Mouse (Mus musculus): ENCODE data around the gene Npepps. TPM values are rescaled to one million over a fixed set of nuclear protein-coding genes. Genes with fewer than 3 reads are reported as not detected.
A peak's percentile ranks its signal among the peaks of the same experiment; 100 is the strongest.

The Npepps gene
- polyA plus RNA-seq, 1 experiment from 2014 or later: 101 TPM

DNA sequence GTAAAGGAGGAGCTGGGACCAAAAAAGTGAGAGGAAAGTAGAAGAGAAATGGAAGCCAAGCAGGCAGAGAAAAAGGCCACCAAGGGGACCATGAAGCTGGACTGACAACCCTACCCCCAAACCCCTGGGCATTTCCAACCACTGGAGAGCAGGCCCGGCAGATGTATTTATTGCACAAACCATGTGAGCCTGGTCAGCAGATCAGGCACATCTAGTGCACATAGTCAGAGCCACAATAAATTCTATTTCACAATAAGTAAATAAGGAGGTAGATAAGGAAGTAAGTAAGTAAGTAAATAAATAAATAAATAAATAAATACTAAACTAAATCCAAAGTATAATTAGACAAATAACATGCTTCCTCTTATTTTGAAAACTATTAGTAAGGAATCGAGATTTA is 51.0 kb downstream of the Npepps start:
- H3K4me2 ChIP-seq: no peak overlapping the region
- no peak for ATAC-seq (ENCODE audit: low FRiP score)
- H3K27ac ChIP-seq (ENCODE audit: low read depth, low read length): no peak overlapping the region
- peaks cover 17% of the 10 kb centered on the region for H3K36me3 ChIP-seq (ENCODE audit: control insufficient read depth, insufficient read depth, low read length)
- no peaks in the 10 kb centered on the region for H3K27me3 ChIP-seq (ENCODE audit: control insufficient read depth, insufficient read depth, low read length)
- H3K4me3 ChIP-seq (ENCODE audit: low read depth, low read length): no peak overlapping the region
- DNase-seq (ENCODE audit: low spot score, missing footprints): peak; percentile 75
- H3K9me3 ChIP-seq (ENCODE audit: control insufficient read depth, low read length): no peaks in the 10 kb centered on the region
- WGBS: 93% methylated on average over 2 of the region's 2 CpGs
- no peaks in the 10 kb centered on the region for H3K4me1 ChIP-seq (ENCODE audit: control insufficient read depth, insufficient read depth, low read length)
- H3K9ac ChIP-seq (ENCODE audit: low read length): no peak overlapping the region

DNA sequence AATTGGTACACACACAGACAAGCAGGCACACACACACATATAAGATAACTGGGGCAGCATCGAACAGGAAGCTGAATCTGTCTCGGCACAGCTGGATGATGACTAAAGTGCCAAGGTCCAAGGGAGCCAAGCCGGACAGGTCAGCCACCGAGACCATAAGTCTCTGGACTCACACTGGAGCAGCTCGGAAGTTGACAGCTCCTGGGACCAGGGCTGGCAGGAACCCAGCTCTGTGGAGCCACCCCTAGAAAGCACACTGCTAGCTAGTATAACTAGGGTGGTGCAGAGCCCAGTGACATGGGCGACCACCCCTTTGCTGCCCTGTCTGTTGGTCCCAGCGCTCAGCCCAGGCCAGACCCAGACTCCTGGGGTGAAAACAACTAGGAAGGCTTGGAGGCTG is 51.5 kb downstream of the Npepps start:
- H3K9me3 ChIP-seq (ENCODE audit: control insufficient read depth, low read length): no peaks in the 10 kb centered on the region
- DNase-seq (ENCODE audit: low spot score, missing footprints): peak; percentile 39
- H3K4me3 ChIP-seq (ENCODE audit: low read depth, low read length): no peak overlapping the region
- ATAC-seq (ENCODE audit: low FRiP score): no peak
- H3K4me2 ChIP-seq: no peak overlapping the region
- no peaks in the 10 kb centered on the region for H3K27me3 ChIP-seq (ENCODE audit: control insufficient read depth, insufficient read depth, low read length)
- 93% methylated on average over 7 of the region's 7 CpGs for WGBS
- peaks cover 17% of the 10 kb centered on the region for H3K36me3 ChIP-seq (ENCODE audit: control insufficient read depth, insufficient read depth, low read length)
- H3K27ac ChIP-seq (ENCODE audit: low read depth, low read length): no peak overlapping the region
- no peaks in the 10 kb centered on the region for H3K4me1 ChIP-seq (ENCODE audit: control insufficient read depth, insufficient read depth, low read length)
- no peak overlapping the region for H3K9ac ChIP-seq (ENCODE audit: low read length)

DNA sequence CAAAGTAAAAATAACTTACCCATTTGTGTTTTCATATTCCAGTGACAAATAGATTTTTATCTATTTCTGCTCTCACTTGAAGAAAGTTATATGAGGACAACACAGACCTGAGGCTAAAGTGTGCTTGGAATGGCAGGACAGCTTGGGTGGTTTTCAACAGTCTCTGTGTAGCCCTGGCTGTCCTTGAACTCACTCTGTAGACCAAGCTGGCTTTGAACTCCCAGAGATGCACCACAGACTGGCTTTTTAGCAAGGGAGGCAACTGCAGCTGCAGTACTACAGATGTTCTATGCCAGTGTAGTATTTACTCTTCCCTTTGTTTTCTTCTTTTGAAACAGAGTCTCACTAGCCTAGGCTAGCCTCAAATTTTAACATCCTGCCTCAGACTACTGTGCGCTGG is 54.3 kb downstream of the Npepps start:
- Histone ChIP-seq H3K4me2 (no peak overlapping the region), H3K27ac (ENCODE audit: low read depth, low read length) (no peak overlapping the region), H3K9me3 (ENCODE audit: control insufficient read depth, low read length) (no peaks in the 10 kb centered on the region), H3K9ac (ENCODE audit: low read length) (no peak overlapping the region), H3K36me3 (ENCODE audit: control insufficient read depth, insufficient read depth, low read length) (peaks cover 19% of the 10 kb centered on the region), H3K4me3 (ENCODE audit: low read depth, low read length) (no peak overlapping the region), H3K27me3 (ENCODE audit: control insufficient read depth, insufficient read depth, low read length) (no peaks in the 10 kb centered on the region), H3K4me1 (ENCODE audit: control insufficient read depth, insufficient read depth, low read length) (no peaks in the 10 kb centered on the region)
- ATAC-seq (ENCODE audit: low FRiP score): no peak
- peak; percentile 80 for DNase-seq (ENCODE audit: low spot score, missing footprints)
- WGBS: 96% methylated on average over 1 of the region's 1 CpGs

DNA sequence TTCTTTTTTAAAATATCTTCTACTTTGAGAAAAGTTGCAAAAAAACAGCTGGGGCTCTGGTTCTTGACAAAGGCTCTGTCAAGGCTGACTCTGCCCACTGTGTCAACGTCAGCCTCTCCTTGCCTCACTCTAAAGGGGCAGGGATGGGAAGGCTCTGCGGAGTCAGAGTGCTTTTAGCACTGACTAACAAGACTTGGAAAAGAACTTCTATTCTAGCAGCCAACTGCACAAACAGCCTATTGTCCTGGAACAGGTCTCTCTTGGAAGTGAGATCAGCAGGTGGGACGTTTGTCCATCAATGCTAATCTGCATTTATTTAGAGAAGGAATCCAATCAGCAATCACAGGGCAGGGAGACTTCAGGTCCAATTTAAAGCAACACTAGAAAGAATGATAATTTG is 57.0 kb downstream of the Npepps start:
- Histone ChIP-seq H3K27me3 (ENCODE audit: control insufficient read depth, insufficient read depth, low read length) (no peaks in the 10 kb centered on the region), H3K4me1 (ENCODE audit: control insufficient read depth, insufficient read depth, low read length) (no peaks in the 10 kb centered on the region), H3K9ac (ENCODE audit: low read length) (no peak overlapping the region), H3K36me3 (ENCODE audit: control insufficient read depth, insufficient read depth, low read length) (peaks cover 14% of the 10 kb centered on the region), H3K9me3 (ENCODE audit: control insufficient read depth, low read length) (no peaks in the 10 kb centered on the region), H3K4me2 (no peak overlapping the region), H3K27ac (ENCODE audit: low read depth, low read length) (no peak overlapping the region), H3K4me3 (ENCODE audit: low read depth, low read length) (no peak overlapping the region)
- DNase-seq (ENCODE audit: low spot score, missing footprints) (no peak), ATAC-seq (ENCODE audit: low FRiP score) (no peak)
- WGBS: 51% methylated on average over 3 of the region's 3 CpGs

DNA sequence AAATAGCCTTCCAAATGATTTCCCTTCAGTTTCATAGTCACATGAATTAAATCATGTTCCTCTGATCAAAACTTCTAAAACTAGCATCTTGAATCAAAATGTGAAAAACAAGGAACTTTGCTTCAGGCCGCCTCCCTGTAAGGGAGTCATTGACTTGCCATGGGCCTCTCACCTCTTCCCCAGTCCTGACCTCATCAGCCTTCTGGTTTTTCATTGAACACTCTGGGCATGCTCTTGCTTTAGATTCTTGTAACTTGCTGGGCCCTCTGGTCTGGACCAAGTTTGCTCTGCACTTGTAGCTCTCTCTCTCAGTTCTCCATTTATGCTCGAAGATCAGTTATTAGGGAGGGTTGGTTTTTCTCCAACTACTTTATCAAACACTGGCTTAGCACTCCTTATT is 58.8 kb downstream of the Npepps start:
- no peaks in the 10 kb centered on the region for H3K4me1 ChIP-seq (ENCODE audit: control insufficient read depth, insufficient read depth, low read length)
- H3K27me3 ChIP-seq (ENCODE audit: control insufficient read depth, insufficient read depth, low read length): no peaks in the 10 kb centered on the region
- peak; percentile 61 for DNase-seq (ENCODE audit: low spot score, missing footprints)
- no peak overlapping the region for H3K4me3 ChIP-seq (ENCODE audit: low read depth, low read length)
- H3K4me2 ChIP-seq: no peak overlapping the region
- H3K9ac ChIP-seq (ENCODE audit: low read length): no peak overlapping the region
- H3K36me3 ChIP-seq (ENCODE audit: control insufficient read depth, insufficient read depth, low read length): peaks cover 22% of the 10 kb centered on the region
- ATAC-seq (ENCODE audit: low FRiP score): no peak
- no peaks in the 10 kb centered on the region for H3K9me3 ChIP-seq (ENCODE audit: control insufficient read depth, low read length)
- WGBS: 97% methylated on average over 2 of the region's 2 CpGs
- H3K27ac ChIP-seq (ENCODE audit: low read depth, low read length): no peak overlapping the region

DNA sequence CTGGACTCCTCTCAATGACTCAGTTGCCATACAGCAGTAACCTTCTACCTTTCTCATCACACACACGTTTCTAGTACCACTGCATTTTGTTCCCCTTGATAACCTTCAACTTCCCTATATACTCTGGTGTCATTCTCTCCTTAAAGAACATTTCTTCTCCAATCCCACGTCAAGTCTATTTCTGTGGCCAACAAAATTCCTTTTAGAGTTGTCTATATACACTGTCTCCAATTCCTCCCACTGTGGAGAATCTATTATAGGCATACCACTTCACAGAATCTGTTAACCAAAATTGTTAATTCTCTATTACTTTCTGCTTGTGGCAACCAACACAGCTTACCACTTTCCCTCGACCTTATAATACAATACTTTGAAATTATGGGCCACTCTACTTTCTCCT is 60.2 kb downstream of the Npepps start:
- no peak overlapping the region for H3K27ac ChIP-seq (ENCODE audit: low read depth, low read length)
- no peaks in the 10 kb centered on the region for H3K4me1 ChIP-seq (ENCODE audit: control insufficient read depth, insufficient read depth, low read length)
- no peaks in the 10 kb centered on the region for H3K9me3 ChIP-seq (ENCODE audit: control insufficient read depth, low read length)
- H3K4me3 ChIP-seq (ENCODE audit: low read depth, low read length): no peak overlapping the region
- no peak for ATAC-seq (ENCODE audit: low FRiP score)
- WGBS: 82% methylated on average over 3 of the region's 3 CpGs
- H3K36me3 ChIP-seq (ENCODE audit: control insufficient read depth, insufficient read depth, low read length): peaks cover 26% of the 10 kb centered on the region
- no peak overlapping the region for H3K9ac ChIP-seq (ENCODE audit: low read length)
- no peaks in the 10 kb centered on the region for H3K27me3 ChIP-seq (ENCODE audit: control insufficient read depth, insufficient read depth, low read length)
- no peak overlapping the region for H3K4me2 ChIP-seq
- DNase-seq (ENCODE audit: low spot score, missing footprints): no peak

DNA sequence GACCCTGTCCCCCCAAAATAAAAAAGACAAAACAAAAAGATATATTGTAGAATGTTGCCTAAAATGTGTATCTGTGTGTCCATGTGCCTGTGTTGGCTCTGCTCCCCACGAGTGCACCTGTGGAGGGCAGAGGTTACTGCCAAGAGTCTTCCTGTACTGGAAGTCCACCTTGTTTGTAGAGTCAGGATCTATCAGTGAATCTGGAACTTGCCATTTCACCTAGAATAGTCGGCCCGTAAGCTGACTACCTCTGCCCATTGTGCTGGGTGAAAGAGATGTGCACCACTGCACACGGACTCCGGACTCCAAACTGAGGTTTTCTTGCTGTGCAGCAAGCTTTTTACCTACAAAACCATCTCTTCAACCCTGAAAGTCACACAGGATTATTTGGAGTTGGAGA is 66.0 kb downstream of the Npepps start:
- Histone ChIP-seq H3K4me2 (no peak overlapping the region), H3K9ac (ENCODE audit: low read length) (no peak overlapping the region), H3K27me3 (ENCODE audit: control insufficient read depth, insufficient read depth, low read length) (no peaks in the 10 kb centered on the region), H3K36me3 (ENCODE audit: control insufficient read depth, insufficient read depth, low read length) (peaks cover 43% of the 10 kb centered on the region), H3K4me3 (ENCODE audit: low read depth, low read length) (no peak overlapping the region), H3K4me1 (ENCODE audit: control insufficient read depth, insufficient read depth, low read length) (no peaks in the 10 kb centered on the region), H3K27ac (ENCODE audit: low read depth, low read length) (no peak overlapping the region), H3K9me3 (ENCODE audit: control insufficient read depth, low read length) (no peaks in the 10 kb centered on the region)
- WGBS: 92% methylated on average over 5 of the region's 5 CpGs
- ATAC-seq (ENCODE audit: low FRiP score) (no peak), DNase-seq (ENCODE audit: low spot score, missing footprints) (peak; percentile 81)

DNA sequence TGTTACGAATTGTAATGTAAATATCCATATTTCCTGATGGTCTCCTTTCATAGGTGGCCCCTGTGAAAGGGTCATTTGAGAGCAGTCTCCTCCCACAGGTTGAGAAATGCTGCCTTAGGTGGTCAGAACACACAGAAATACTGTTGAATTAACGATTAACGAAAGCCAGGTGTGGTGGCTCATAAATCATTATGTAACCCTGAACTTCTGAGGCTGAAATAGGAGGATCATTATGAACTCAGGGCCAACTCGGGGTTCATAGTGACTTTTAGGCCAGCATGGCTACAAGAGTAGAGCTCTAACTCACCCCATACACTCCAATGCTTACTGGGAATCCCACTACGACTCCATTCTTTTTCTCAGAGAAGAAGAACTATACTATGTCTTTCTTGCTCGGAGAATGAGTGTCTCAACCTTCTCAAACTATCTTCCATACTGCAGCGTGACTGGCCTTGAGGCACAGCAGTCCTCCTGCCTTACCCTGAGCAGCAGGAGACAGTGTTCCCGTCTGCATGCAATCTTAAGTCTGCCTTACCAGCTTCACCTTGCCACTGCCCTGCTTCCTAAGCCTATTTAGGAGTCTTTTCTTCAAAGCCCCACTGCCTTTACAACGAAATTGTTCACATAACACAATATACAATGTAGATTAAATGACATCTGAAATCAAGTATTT is 69.6 kb downstream of the Npepps start:
- peaks cover 33% of the 10 kb centered on the region for H3K36me3 ChIP-seq (ENCODE audit: control insufficient read depth, insufficient read depth, low read length)
- H3K4me3 ChIP-seq (ENCODE audit: low read depth, low read length): no peak overlapping the region
- ATAC-seq (ENCODE audit: low FRiP score) (no peak), DNase-seq (ENCODE audit: low spot score, missing footprints) (peak; percentile 12)
- H3K4me1 ChIP-seq (ENCODE audit: control insufficient read depth, insufficient read depth, low read length): no peaks in the 10 kb centered on the region
- no peak overlapping the region for H3K27ac ChIP-seq (ENCODE audit: low read depth, low read length)
- no peaks in the 10 kb centered on the region for H3K27me3 ChIP-seq (ENCODE audit: control insufficient read depth, insufficient read depth, low read length)
- 87% methylated on average over 9 of the region's 9 CpGs for WGBS
- no peaks in the 10 kb centered on the region for H3K9me3 ChIP-seq (ENCODE audit: control insufficient read depth, low read length)
- H3K4me2 ChIP-seq: no peak overlapping the region
- no peak overlapping the region for H3K9ac ChIP-seq (ENCODE audit: low read length)

DNA sequence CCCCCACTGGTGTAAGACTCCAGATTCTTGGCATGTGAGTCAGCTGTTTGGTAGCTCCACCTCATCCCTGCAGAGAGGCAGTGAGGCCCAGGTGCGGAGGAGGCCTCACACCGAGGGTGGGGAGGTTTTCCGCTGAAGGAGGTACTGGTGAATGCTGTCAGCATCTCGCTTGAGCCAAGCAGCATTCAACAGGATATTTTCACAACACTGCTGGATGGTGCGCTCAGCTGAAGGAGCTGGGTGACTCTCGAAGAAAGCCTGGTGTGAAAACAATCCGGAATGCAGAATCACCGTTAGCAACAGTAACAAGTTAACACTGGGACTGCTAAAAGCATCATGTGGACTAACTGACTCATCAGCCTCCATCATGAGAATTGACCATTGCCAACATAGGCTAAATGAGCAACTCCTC is 73.4 kb downstream of the Npepps start:
- ATAC-seq (ENCODE audit: low FRiP score): no peak
- no peak for DNase-seq (ENCODE audit: low spot score, missing footprints)
- WGBS: 88% methylated on average over 8 of the region's 8 CpGs
- Histone ChIP-seq H3K36me3 (ENCODE audit: control insufficient read depth, insufficient read depth, low read length) (peaks cover 10% of the 10 kb centered on the region; the same call in 1 of the 2 replicates), H3K4me3 (ENCODE audit: low read depth, low read length) (no peak overlapping the region), H3K27me3 (ENCODE audit: control insufficient read depth, insufficient read depth, low read length) (no peaks in the 10 kb centered on the region), H3K4me2 (no peak overlapping the region), H3K9ac (ENCODE audit: low read length) (no peak overlapping the region), H3K27ac (ENCODE audit: low read depth, low read length) (no peak overlapping the region), H3K4me1 (ENCODE audit: control insufficient read depth, insufficient read depth, low read length) (no peaks in the 10 kb centered on the region), H3K9me3 (ENCODE audit: control insufficient read depth, low read length) (no peaks in the 10 kb centered on the region)

Data from midbrain, embryonic 11.5 days (tissue).